Mouse (Mus musculus): ENCODE measurements around the gene Ccdc124.

The Ccdc124 gene

GRCm38 (mm10) chr8:70869601-70870041 is 4.1 kb downstream of the Ccdc124 start:
- peak in 1 of 2 experiments; percentile 79 for DNase-seq (ENCODE audit: low spot score in 2 of 2)

- no peak for DNase-seq (ENCODE audit: low spot score in 2 of 2)
These were observed 4.5 kb downstream of the Ccdc124 start for GRCm38 (mm10) chr8:70869199-70869571.

- DNase-seq (ENCODE audit: low spot score in 2 of 2) = no peak
These were observed 5.1 kb downstream of the Ccdc124 start for GRCm38 (mm10) chr8:70868559-70869198.

- no peak for DNase-seq (ENCODE audit: low spot score in 2 of 2)
These were observed 7.2 kb downstream of the Ccdc124 start for GRCm38 (mm10) chr8:70866566-70866965.

GRCm38 (mm10) chr8:70866001-70866520 is 7.7 kb downstream of the Ccdc124 start:
- DNase-seq (ENCODE audit: low spot score in 2 of 2) = no peak

- DNase-seq (ENCODE audit: low spot score in 2 of 2) = peak; percentile 100
These were observed 8.3 kb downstream of the Ccdc124 start for GRCm38 (mm10) chr8:70865350-70866000.

- no peak for DNase-seq (ENCODE audit: low spot score in 2 of 2)
These were observed 9.0 kb downstream of the Ccdc124 start for GRCm38 (mm10) chr8:70864712-70865221.

GRCm38 (mm10) chr8:70863956-70864711 is 9.6 kb downstream of the Ccdc124 start:
- DNase-seq (ENCODE audit: low spot score in 2 of 2) = no peak

GRCm38 (mm10) chr8:70862824-70863641 is 10.7 kb downstream of the Ccdc124 start, which contains the start of gene Kcnn1:
Gene Kcnn1 (minus strand): TSS chr8:70863258.
- DNase-seq (ENCODE audit: low spot score in 2 of 2) = no peak

GRCm38 (mm10) chr8:70857516-70857915 is 16.2 kb downstream of the Ccdc124 start:
- no peak for DNase-seq (ENCODE audit: low spot score in 2 of 2)

- peak in 1 of 2 experiments; percentile 73 for DNase-seq (ENCODE audit: low spot score in 2 of 2)
These were observed 17.1 kb downstream of the Ccdc124 start for GRCm38 (mm10) chr8:70856541-70857197.

- no peak for DNase-seq (ENCODE audit: low spot score in 2 of 2)
These were observed 17.7 kb downstream of the Ccdc124 start for GRCm38 (mm10) chr8:70856028-70856427.

GRCm38 (mm10) chr8:70853863-70854262 is 19.9 kb downstream of the Ccdc124 start:
- no peak for DNase-seq (ENCODE audit: low spot score in 2 of 2)

GRCm38 (mm10) chr8:70852595-70853231 is 21.0 kb downstream of the Ccdc124 start:
- no peak for DNase-seq (ENCODE audit: low spot score in 2 of 2)

- DNase-seq (ENCODE audit: low spot score in 2 of 2) = no peak
These were observed 21.9 kb downstream of the Ccdc124 start for GRCm38 (mm10) chr8:70851837-70852236.

- DNase-seq (ENCODE audit: low spot score in 2 of 2) = no peak
These were observed 22.8 kb downstream of the Ccdc124 start for GRCm38 (mm10) chr8:70850947-70851346.

- DNase-seq (ENCODE audit: low spot score in 2 of 2) = no peak
These were observed 23.4 kb downstream of the Ccdc124 start for GRCm38 (mm10) chr8:70850132-70850845.

GRCm38 (mm10) chr8:70849333-70849990 is 24.3 kb downstream of the Ccdc124 start:
- DNase-seq (ENCODE audit: low spot score in 2 of 2) = no peak

Measured in frontal cortex, postnatal 10 days (tissue).